Mouse (Mus musculus) heart, embryonic 14.5 days (tissue): ENCODE data around the gene Col4a2. TPM values are rescaled to one million over a fixed set of nuclear protein-coding genes. Genes with fewer than 3 reads are reported as not detected.

Experiments used
- ATAC-seq: fragments of 200-750 bp; cut with Nextera tagmentation; 2 replicates; pipeline ENCODE4 v1.8.0; 2017; ENCODE audit warnings: low read depth, moderate TSS enrichment; ENCODE audit not compliant: insufficient number of reproducible peaks, insufficient read depth, low FRiP score
- H3K27ac ChIP-seq, 2 experiments: fragments of 200-500 bp in 1 of 2; fragments of 300-500 bp in 1 of 2; sonication (generic) in 1 of 2; replicated peaks in 1 of 2; 2 replicates each; pipeline ENCODE4 v1.5.1; 2012 to 2014; ENCODE audit warnings: low read depth in 2 of 2, low read length in 2 of 2, control low read depth in 1 of 2, mild to moderate bottlenecking in 1 of 2, mixed read lengths in 1 of 2; ENCODE audit not compliant: control insufficient read depth in 1 of 2, insufficient read depth in 1 of 2
- H3K27me3 ChIP-seq: fragments of 300-500 bp; sonication (generic); 2 replicates; pipeline ENCODE4 v1.6.1; 2014; ENCODE audit warnings: mild to moderate bottlenecking, low read length, control low read depth; ENCODE audit not compliant: control insufficient read depth, insufficient read depth
- H3K36me3 ChIP-seq: fragments of 300-500 bp; sonication (generic); 2 replicates; pipeline ENCODE4 v1.6.1; 2014; ENCODE audit warnings: mild to moderate bottlenecking, control low read depth, low read length, mixed read lengths; ENCODE audit not compliant: control insufficient read depth, insufficient read depth
- H3K4me1 ChIP-seq, 2 experiments: fragments of 200-500 bp in 1 of 2; fragments of 300-500 bp in 1 of 2; sonication (generic) in 1 of 2; 2 replicates each; pipeline ENCODE4 v1.6.1; 2012 to 2014; ENCODE audit warnings: low read length in 2 of 2, control low read depth in 1 of 2, mixed read lengths in 1 of 2; ENCODE audit not compliant: control insufficient read depth in 2 of 2, insufficient read depth in 2 of 2
- H3K4me2 ChIP-seq: fragments of 300-500 bp; sonication (generic); 2 replicates; pipeline ENCODE4 v1.6.1; 2014; ENCODE audit warnings: mild to moderate bottlenecking, low read length
- H3K4me3 ChIP-seq, 2 experiments: fragments of 200-500 bp in 1 of 2; fragments of 300-500 bp in 1 of 2; sonication (generic) in 1 of 2; 2 replicates each; pipeline ENCODE4 v1.5.1; 2012 to 2014; ENCODE audit warnings: low read length in 2 of 2, mild to moderate bottlenecking in 2 of 2, control low read depth in 1 of 2, low read depth in 1 of 2, moderate library complexity in 1 of 2; ENCODE audit not compliant: control insufficient read depth in 1 of 2, insufficient read depth in 1 of 2
- H3K9ac ChIP-seq: fragments of 300-500 bp; sonication (generic); 2 replicates; pipeline ENCODE4 v1.6.1; 2014; ENCODE audit warnings: mild to moderate bottlenecking, low read length
- H3K9me3 ChIP-seq: fragments of 300-500 bp; sonication (generic); 2 replicates; pipeline ENCODE4 v1.6.1; 2016; ENCODE audit warnings: low read length, control low read depth; ENCODE audit not compliant: control insufficient read depth
- WGBS: fragments of 180-500 bp; shearing (Covaris S2); extraction: QIAGEN DNeasy Blood & Tissue Kit; methylation state at CpG from one replicate; pipeline ENCODE4 v1.1.7; 2014; 5-methylcytosine and 5-hydroxymethylcytosine counted together
- polyA plus RNA-seq: library from polyadenylated mRNA; unstranded; fragments of >200 nt; fragmentation: Nextera tagmentation; extraction: Ambion mirVana; gene quantifications from 2 replicates; pipeline ENCODE4 v1.2.1, GENCODE M21; 2014

Col4a2 gene
- polyA plus RNA-seq, 1 experiment from 2014 or later, result 77.7 TPM

DNA sequence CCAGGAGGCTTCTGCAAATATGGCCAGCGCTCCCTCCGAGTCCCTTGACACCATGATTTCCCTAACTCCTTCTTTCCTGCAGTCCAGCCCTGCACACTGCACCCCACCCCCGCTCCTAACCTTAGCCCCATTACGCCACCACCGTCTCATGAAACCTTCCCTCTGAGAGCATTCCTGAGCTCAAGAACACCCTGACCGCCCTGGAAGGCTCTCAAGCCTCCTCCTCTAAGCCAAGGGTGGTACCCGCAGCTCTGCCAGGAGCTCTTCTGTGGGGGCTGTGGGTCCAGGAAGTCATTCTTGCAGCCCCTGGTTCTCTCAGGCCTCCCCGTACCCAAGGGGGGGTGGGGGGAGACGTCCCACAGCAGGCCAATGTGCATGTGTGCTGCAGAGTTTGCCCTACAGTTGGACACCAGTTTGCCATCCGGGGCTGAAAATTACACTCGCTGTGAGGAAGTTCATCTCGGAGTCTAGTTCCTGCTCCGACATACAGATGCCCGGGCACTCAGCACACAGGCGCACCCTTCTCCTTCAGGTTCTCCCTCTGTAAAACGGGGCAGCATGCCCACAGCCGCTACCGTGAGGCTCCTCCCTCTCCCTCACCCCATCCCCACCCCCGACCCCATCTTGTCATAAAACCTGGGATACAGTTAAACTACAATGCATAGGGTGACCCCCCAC, 57.1 kb downstream of the Col4a2 start:
- Histone ChIP-seq H3K4me1 (peaks cover 25 to 36% of the 10 kb centered on the region in 2 experiments), H3K4me3 (no peak overlapping the region), H3K36me3 (no peaks in the 10 kb centered on the region; the same call in 1 of the 2 replicates), H3K9me3 (no peaks in the 10 kb centered on the region), H3K27me3 (no peaks in the 10 kb centered on the region), H3K27ac (no peak overlapping the region), H3K4me2 (no peak overlapping the region), H3K9ac (no peak overlapping the region)
- 75% methylated on average over 19 of the region's 19 CpGs for WGBS
- no peak for ATAC-seq

DNA sequence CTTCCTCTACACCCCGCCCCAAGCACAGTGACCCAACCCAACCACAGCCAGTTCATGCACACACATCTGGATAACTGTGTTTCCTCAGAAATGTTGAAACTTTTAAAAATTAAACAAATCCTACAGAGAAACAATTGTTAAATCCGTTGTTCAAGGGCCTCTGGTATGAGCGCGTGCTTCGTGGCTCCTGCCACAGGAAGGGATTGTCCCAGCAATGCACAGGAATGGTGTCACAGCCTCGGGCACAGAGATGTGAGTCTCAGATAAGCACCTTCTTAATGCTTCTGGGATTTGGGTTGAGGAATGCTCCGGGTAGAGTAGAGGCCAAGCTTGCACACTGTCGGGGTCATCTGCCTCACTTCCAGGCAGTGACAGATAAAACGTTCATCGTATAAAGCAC, 58.7 kb downstream of the Col4a2 start:
- H3K27me3 ChIP-seq, result no peaks in the 10 kb centered on the region
- H3K4me3 ChIP-seq, result no peak overlapping the region
- peak overlapping the region; percentile 37 to 62 for H3K27ac ChIP-seq
- H3K4me2 ChIP-seq, result no peak overlapping the region
- no peak for ATAC-seq
- H3K4me1 ChIP-seq, result peaks cover 33 to 51% of the 10 kb centered on the region in 2 experiments
- WGBS, result 56% methylated on average over 10 of the region's 10 CpGs
- no peaks in the 10 kb centered on the region; the same call in 1 of the 2 replicates for H3K36me3 ChIP-seq
- H3K9me3 ChIP-seq, result no peaks in the 10 kb centered on the region
- H3K9ac ChIP-seq, result no peak overlapping the region

DNA sequence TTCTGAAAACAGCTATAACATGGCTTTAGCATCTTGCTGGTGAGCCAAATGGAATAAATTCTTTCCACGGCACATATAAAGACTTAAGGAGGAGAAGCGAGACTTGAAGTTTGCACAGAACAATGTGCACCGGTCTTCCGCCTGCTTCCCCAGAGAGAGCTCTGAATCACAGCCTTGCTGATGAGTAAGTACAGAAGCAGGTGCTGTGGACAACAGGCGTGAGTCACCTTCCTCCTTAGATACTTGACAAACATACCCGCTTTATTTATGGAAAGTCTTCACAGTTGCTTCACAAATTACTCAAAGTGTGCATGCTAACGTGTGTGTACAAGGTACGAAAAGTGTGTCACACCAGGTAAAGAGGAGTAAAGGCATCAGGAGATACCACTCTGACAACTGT, 59.5 kb downstream of the Col4a2 start:
- no peaks in the 10 kb centered on the region for H3K27me3 ChIP-seq
- no peak overlapping the region for H3K27ac ChIP-seq
- no peak overlapping the region for H3K9ac ChIP-seq
- H3K4me3 ChIP-seq, result no peak overlapping the region
- H3K9me3 ChIP-seq, result no peaks in the 10 kb centered on the region
- H3K4me2 ChIP-seq, result no peak overlapping the region
- no peaks in the 10 kb centered on the region; the same call in 1 of the 2 replicates for H3K36me3 ChIP-seq
- WGBS, result 75% methylated on average over 8 of the region's 8 CpGs
- H3K4me1 ChIP-seq, result peaks cover 32 to 49% of the 10 kb centered on the region in 2 experiments
- no peak for ATAC-seq

DNA sequence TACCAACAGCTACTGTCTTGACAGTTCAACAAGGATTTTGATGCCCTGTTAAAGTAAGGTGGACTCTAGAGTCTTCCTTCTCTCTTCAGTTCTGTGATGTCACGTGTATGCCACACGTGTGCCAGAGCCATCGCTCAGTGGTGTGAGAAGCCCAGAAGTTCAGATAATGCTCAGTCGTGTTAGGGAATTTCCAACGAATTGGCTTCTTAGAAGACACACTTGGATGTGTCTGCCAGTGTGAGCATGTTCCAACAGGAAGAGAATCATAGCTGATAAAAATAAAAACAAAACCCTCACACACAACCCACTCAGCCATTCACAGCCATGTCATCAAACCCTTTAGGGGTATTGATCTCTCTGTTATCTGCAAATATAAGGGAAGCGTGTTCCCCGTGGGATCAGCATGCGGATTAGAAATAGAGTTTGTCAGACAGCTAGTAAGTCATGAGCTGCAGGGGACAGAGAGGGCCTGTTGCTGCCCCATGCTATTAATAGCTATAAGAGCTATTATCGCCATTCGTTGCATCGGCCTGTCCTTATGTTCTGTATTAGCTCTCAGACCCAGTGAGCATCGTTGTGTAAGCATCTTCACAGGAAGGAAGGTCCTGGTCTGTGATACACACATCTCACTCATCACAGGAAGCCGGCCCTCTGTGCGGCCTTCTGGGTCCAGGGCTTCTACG, 61.2 kb downstream of the Col4a2 start:
- no peak for ATAC-seq
- peak overlapping the region; percentile 70 to 82 for H3K27ac ChIP-seq
- H3K4me3 ChIP-seq, result no peak overlapping the region
- H3K27me3 ChIP-seq, result no peaks in the 10 kb centered on the region
- H3K9me3 ChIP-seq, result no peaks in the 10 kb centered on the region
- peaks cover 2% of the 10 kb centered on the region; the same call in 1 of the 2 replicates for H3K36me3 ChIP-seq
- H3K4me2 ChIP-seq, result peak overlapping the region; percentile 38
- 31% methylated on average over 15 of the region's 15 CpGs for WGBS
- H3K9ac ChIP-seq, result no peak overlapping the region
- H3K4me1 ChIP-seq, result peaks cover 36 to 47% of the 10 kb centered on the region in 2 experiments

DNA sequence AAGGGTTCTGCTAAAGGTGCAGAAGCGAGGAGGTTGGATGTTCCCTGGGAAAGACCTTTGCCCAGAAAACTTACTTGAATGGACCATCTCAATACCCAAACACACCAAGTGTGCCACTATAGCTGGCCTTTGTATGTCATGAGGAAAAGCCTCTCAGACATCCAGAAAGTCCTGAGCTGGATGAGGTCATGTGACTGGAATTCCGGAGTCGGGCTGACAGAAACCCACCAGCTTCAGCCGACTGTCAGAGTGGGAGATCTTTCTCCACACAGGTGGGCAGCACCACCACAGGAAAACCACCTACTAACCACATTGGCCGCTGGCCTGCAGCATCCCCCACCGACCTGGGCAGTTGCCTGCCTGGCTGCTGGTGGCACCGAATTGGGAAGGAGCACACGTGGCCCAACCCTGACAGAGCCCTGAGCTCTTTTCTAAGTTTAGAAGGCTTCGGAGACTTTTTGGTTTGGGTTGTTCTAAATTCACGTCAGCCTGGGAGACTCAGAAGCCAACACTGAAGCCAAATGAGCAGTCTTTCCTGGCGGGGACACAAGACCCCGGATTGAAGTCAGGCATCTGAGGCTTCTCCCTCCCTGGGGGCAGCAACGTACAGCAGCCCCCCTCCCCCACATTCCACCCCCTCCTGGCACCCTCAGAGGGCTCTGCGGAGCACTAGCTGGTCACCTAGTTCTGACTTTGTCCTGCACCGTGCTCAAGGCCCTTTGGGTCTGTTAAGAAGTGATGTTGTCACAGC, 61.9 kb downstream of the Col4a2 start:
- Histone ChIP-seq H3K4me3 (no peak overlapping the region), H3K27ac (peak overlapping the region; percentile 70 to 82)

DNA sequence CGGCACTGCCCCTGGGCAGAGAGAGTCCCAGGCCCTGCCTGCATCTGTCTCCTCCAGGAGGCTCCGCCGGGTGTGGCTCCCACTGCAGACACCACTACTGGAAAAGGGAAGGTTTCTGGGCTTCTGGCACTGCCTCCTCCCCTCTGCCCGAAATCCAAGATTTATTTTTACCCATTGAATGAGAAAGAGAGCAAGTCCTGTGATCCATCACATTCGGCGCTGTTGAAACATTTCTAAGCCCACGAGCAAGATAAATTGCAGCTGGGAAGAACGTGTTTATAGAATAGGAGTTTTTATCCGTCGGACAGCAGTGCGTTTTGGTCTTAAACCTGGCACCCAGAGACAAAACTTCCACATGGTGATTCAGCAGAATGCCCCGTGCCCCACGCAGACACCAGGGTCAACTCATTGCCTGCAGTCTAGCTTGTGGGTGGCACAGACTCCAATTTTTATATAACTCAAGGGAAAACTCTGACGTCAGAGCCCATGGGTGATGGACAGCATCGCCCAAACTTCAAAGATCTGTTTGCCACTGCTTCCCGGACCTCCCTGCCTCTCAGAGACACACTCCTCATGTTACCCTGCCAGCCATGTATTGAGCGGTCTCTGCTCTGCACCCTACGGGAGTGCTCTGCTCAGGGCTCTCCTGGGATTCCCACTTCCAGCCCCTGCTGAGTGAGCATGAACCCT, 63.3 kb downstream of the Col4a2 start:
- no peaks in the 10 kb centered on the region for H3K9me3 ChIP-seq
- H3K27ac ChIP-seq, result peak overlapping the region; percentile 58 to 66
- H3K4me2 ChIP-seq, result peak overlapping the region; percentile 23; the same call in 1 of the 2 replicates
- peaks cover 36 to 42% of the 10 kb centered on the region in 2 experiments for H3K4me1 ChIP-seq
- peak overlapping the region; percentile 59 for H3K9ac ChIP-seq
- H3K27me3 ChIP-seq, result no peaks in the 10 kb centered on the region
- no peak overlapping the region for H3K4me3 ChIP-seq
- peaks cover 2% of the 10 kb centered on the region; the same call in 1 of the 2 replicates for H3K36me3 ChIP-seq
- 34% methylated on average over 18 of the region's 18 CpGs for WGBS
- no peak for ATAC-seq

More for the DNA sequence above, 61.9 kb downstream of the Col4a2 start:
- H3K4me2 ChIP-seq, result peak overlapping the region; percentile 38
- 55% methylated on average over 15 of the region's 15 CpGs for WGBS
- H3K9ac ChIP-seq, result no peak overlapping the region
- H3K4me1 ChIP-seq, result peaks cover 34 to 42% of the 10 kb centered on the region in 2 experiments
- H3K36me3 ChIP-seq, result peaks cover 2% of the 10 kb centered on the region; the same call in 1 of the 2 replicates
- H3K9me3 ChIP-seq, result no peaks in the 10 kb centered on the region
- no peaks in the 10 kb centered on the region for H3K27me3 ChIP-seq
- no peak for ATAC-seq
